Mouse (Mus musculus) cortical plate, adult 2 months (tissue): ENCODE measurements around the gene Mroh8.

ENCODE experiments used
- CTCF ChIP-seq: fragments of 200-500 bp; IDR thresholded peaks from 2 replicates; pipeline ENCODE4 v1.5.1; 2011; ENCODE audit warnings: mild to moderate bottlenecking, control low read depth, low read length; ENCODE audit not compliant: insufficient read depth; ENCODE audit errors: extremely low read depth
- POLR2A ChIP-seq: fragments of 200-500 bp; IDR thresholded peaks from 2 replicates; pipeline ENCODE4 v1.6.1; 2011; ENCODE audit warnings: mild to moderate bottlenecking, low read length, control low read depth; ENCODE audit not compliant: insufficient read depth; ENCODE audit errors: extremely low read depth

GRCm38 (mm10) chr2:157262506-157262905, 16.8 kb downstream of the Mroh8 start:
- TF ChIP-seq POLR2A (no peak), CTCF (no peak)
